Mouse (Mus musculus) embryonic facial prominence, embryonic 15.5 days (tissue): Measurements from ENCODE around the gene Ipo9. TPM values are rescaled to one million over a fixed set of nuclear protein-coding genes. Genes with fewer than 3 reads are reported as not detected.

Experiments used
- ATAC-seq: fragments of 200-750 bp; cut with Nextera tagmentation; 2 replicates; pipeline ENCODE4 v1.8.0; 2017; ENCODE audit warnings: low read depth, moderate TSS enrichment; ENCODE audit not compliant: insufficient number of reproducible peaks, low FRiP score, low TSS enrichment
- H3K27ac ChIP-seq: fragments of 300-500 bp; sonication (generic); replicated peaks from 2 replicates; pipeline ENCODE4 v1.5.1; 2015; ENCODE audit warnings: mild to moderate bottlenecking, inconsistent platforms
- H3K27me3 ChIP-seq: fragments of 300-500 bp; sonication (generic); 2 replicates; pipeline ENCODE4 v1.6.1; 2015; ENCODE audit warnings: inconsistent platforms
- H3K36me3 ChIP-seq: fragments of 300-500 bp; sonication (generic); 2 replicates; pipeline ENCODE4 v1.6.1; 2015; ENCODE audit warnings: mild to moderate bottlenecking, inconsistent platforms
- H3K4me1 ChIP-seq: fragments of 300-500 bp; sonication (generic); 2 replicates; pipeline ENCODE4 v1.6.1; 2015; ENCODE audit warnings: inconsistent platforms
- H3K4me2 ChIP-seq: fragments of 300-500 bp; sonication (generic); replicated peaks from 2 replicates; pipeline ENCODE4 v1.6.1; 2015; ENCODE audit warnings: mild to moderate bottlenecking, inconsistent platforms
- H3K4me3 ChIP-seq: fragments of 300-500 bp; sonication (generic); replicated peaks from 2 replicates; pipeline ENCODE4 v1.5.1; 2015; ENCODE audit warnings: mild to moderate bottlenecking, inconsistent platforms
- H3K9ac ChIP-seq: fragments of 300-500 bp; sonication (generic); 2 replicates; pipeline ENCODE4 v1.6.1; 2015; ENCODE audit warnings: inconsistent platforms
- H3K9me3 ChIP-seq: fragments of 300-500 bp; sonication (generic); replicated peaks from 2 replicates; pipeline ENCODE4 v1.6.1; 2016; ENCODE audit warnings: inconsistent platforms
- WGBS: fragments of 180-500 bp; shearing (Covaris S2); methylation state at CpG from one replicate; pipeline ENCODE4 v1.1.7; 2015; 5-methylcytosine and 5-hydroxymethylcytosine counted together
- polyA plus RNA-seq: library from polyadenylated mRNA; unstranded; fragments of >200 nt; fragmentation: Nextera tagmentation; extraction: Ambion mirVana; gene quantifications from 2 replicates; pipeline ENCODE4 v1.2.1, GENCODE M21; 2015

Gene Ipo9
- 101 and 105 TPM in 2 replicates for polyA plus RNA-seq

DNA sequence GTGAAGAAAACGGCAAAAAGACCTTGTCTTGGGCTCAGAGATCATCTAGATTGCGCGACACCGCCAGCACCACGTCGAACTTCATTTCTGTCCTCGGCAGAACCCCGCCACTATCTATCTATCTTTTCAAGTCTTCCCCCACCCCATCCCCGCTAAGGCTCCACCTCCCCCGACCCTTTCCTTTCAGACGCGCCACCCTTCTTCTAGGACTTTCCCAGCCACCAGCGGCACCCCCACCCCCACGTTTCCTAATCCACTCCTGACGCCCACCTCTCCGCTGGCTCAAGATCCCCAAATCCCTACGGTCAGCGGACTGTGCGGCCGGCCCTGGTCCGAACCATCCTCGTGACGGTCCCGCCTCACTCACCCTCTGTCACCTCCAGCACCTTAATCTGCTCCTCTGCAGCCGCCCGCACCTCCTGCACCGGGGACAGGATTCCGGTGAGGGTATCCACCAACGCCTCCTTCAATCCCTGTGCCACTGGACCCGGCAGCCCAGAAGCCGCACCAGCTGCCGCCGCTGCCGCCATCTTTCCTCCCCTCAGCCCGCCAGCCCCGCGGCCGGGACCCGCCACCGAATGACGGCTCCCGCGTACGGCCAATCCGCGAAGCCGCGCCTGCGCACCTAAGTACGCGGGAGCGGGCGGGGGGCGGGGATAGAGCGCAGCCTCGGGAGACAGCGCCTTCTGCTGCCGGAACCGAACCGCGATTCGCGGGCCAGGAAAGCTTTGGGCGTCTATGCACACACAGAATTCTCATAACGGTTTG lies at the start of gene Ipo9:
Gene Ipo9 (minus strand): TSS at position 599 of the 768 bp plus-strand sequence.
- Histone ChIP-seq H3K27me3 (no peaks in the 10 kb centered on the region), H3K9me3 (no peaks in the 10 kb centered on the region), H3K4me3 (peak within 1 kb of the TSS; percentile 95), H3K4me1 (peaks cover 25% of the 10 kb centered on the region), H3K27ac (peak within 1 kb of the TSS; percentile 90), H3K9ac (peak within 1 kb of the TSS; percentile 85), H3K36me3 (peaks cover 15% of the 10 kb centered on the region), H3K4me2 (peak within 1 kb of the TSS; percentile 69)
- under 1% methylated on average over 65 of the region's 65 CpGs for WGBS
- peak; percentile 95 for ATAC-seq

DNA sequence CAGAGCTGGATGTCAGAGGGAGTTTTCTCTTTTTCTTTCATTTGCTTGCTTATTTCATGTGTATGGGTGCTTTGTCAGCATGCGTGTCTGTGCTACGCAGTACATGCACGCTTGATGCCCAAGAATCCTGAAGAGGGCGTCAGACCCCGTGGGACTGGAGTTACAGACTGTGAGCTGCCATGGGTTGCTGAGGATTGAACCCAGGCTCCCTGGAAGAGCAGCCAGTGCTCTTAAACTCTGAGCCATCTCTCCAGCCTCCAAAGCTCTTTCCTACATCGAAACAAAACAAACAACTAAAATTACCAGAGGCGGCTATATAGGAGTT lies 45.2 kb upstream of the Ipo9 start:
- ATAC-seq = no peak
- Histone ChIP-seq H3K4me1 (peaks cover 6% of the 10 kb centered on the region; the same call in 1 of the 2 replicates), H3K36me3 (peaks cover 5% of the 10 kb centered on the region), H3K4me2 (no peak overlapping the region), H3K9ac (no peak overlapping the region), H3K27me3 (no peaks in the 10 kb centered on the region), H3K27ac (no peak overlapping the region), H3K9me3 (no peaks in the 10 kb centered on the region), H3K4me3 (no peak overlapping the region)
- WGBS = 69% methylated on average over 7 of the region's 7 CpGs

DNA sequence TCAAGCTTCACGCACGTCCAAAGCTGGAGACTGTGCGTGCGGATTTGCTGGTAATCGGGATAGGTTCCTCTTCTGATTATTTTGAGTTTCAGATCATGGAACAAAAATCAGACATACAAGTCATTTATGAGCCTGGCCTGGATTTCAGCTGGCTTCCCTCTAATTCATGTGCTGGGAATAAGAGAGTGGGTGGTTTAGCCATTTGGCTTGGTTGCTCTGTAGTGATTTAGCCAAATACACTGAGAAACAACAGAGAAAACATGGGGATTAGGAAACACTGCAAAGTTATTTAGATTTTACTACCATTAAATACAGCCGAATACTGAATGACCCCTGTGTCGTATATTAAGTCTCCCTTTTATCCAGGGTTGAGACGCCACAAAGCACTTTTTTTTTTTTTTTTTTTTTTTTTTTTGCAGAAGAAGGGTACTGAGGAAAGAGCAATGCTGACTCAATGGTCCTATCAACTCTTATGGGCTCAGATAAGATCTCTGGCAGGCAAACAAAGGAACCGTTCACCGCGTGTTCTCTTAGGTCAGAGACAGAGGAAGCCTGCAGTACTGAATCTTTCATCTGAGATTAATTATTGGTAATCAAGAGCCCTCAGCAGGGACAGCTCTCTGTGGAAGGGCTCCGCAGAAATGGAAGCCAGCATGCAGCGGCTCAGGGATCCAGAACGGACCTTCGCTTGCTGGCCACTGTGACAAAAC lies 44.7 kb upstream of the Ipo9 start:
- no peak overlapping the region for H3K27ac ChIP-seq
- 48% methylated on average over 15 of the region's 15 CpGs for WGBS

DNA sequence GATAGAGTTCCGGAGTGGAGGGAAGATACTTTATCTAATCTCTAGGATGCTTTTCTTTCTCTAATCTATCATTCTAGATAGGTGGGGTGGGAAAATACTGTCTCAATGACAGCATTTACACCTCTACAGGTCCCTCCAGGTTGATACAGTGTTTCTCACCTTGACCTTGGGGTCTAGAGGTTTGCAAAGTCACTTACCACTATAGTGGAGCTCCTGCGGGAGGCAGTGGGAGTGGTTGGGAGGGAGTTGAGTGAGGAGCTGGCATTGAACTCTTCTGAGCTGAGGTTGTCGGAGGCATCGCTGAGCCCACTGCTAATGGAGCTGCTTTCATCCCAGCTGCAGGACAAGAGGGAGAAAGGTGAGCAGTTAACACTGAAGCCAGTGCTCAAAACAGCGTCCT lies 42.2 kb upstream of the Ipo9 start:
- peaks cover 29% of the 10 kb centered on the region for H3K36me3 ChIP-seq
- H3K4me2 ChIP-seq = no peak overlapping the region
- peaks cover 6% of the 10 kb centered on the region; the same call in 1 of the 2 replicates for H3K4me1 ChIP-seq
- H3K27ac ChIP-seq = no peak overlapping the region
- H3K27me3 ChIP-seq = no peaks in the 10 kb centered on the region
- no peak overlapping the region for H3K4me3 ChIP-seq
- no peak overlapping the region for H3K9ac ChIP-seq
- no peak for ATAC-seq
- H3K9me3 ChIP-seq = no peaks in the 10 kb centered on the region
- 64% methylated on average over 5 of the region's 5 CpGs for WGBS

More for the DNA sequence above, 44.7 kb upstream of the Ipo9 start:
- Histone ChIP-seq H3K4me2 (no peak overlapping the region), H3K9ac (no peak overlapping the region), H3K27me3 (no peaks in the 10 kb centered on the region), H3K4me1 (peaks cover 6% of the 10 kb centered on the region; the same call in 1 of the 2 replicates), H3K9me3 (no peaks in the 10 kb centered on the region), H3K4me3 (no peak overlapping the region), H3K36me3 (peaks cover 10% of the 10 kb centered on the region)
- no peak for ATAC-seq

DNA sequence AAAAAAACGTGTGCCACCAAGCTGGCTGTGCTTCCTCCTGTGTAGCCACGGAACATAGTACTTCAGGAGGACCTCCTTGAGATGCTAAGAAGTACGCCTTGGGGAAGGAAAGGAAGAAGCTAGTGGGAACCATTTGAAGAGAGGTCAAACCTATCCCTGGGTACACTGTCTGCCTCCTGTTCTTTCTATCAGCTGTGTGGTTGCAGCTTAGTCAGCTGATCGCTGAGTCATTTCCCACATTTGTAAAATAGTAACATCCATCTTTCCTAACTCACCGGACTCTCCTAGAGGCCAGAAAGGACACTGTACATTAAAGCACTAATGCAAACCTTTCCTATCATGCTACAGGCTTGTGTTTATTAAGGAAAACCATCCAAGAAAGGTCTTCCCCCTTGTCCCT lies 41.4 kb upstream of the Ipo9 start:
- ATAC-seq = no peak
- H3K27me3 ChIP-seq = no peaks in the 10 kb centered on the region
- H3K4me3 ChIP-seq = no peak overlapping the region
- WGBS = 67% methylated on average over 5 of the region's 5 CpGs
- peaks cover 37% of the 10 kb centered on the region for H3K36me3 ChIP-seq
- H3K4me2 ChIP-seq = no peak overlapping the region
- H3K9me3 ChIP-seq = no peaks in the 10 kb centered on the region
- no peak overlapping the region for H3K9ac ChIP-seq
- no peak overlapping the region for H3K27ac ChIP-seq
- peaks cover 6% of the 10 kb centered on the region; the same call in 1 of the 2 replicates for H3K4me1 ChIP-seq

DNA sequence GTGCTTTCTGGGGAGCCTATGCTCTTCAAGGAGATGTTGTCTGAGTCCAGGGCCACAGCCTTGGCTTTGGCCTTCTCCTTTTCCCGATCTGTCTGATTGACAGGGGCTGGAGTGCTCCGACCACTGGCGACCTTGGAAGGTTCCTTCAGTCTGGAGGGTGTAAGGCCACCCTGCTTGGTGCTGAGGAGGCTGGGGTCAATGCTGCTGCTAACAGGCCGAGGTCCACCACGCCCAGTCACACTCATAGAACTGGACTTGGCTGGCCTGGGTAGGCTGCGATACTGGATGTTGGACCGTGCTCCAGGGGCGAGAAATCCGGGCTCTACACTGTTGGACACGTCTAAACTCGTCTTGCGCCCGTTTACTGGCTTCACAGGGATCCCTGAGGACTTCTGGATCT lies 40.2 kb upstream of the Ipo9 start:
- no peak for ATAC-seq
- 83% methylated on average over 13 of the region's 13 CpGs for WGBS
- Histone ChIP-seq H3K36me3 (peaks cover 39% of the 10 kb centered on the region), H3K27me3 (no peaks in the 10 kb centered on the region), H3K27ac (no peak overlapping the region), H3K9ac (no peak overlapping the region), H3K4me2 (no peak overlapping the region), H3K4me3 (no peak overlapping the region), H3K9me3 (no peaks in the 10 kb centered on the region), H3K4me1 (peaks cover 4% of the 10 kb centered on the region; the same call in 1 of the 2 replicates)

DNA sequence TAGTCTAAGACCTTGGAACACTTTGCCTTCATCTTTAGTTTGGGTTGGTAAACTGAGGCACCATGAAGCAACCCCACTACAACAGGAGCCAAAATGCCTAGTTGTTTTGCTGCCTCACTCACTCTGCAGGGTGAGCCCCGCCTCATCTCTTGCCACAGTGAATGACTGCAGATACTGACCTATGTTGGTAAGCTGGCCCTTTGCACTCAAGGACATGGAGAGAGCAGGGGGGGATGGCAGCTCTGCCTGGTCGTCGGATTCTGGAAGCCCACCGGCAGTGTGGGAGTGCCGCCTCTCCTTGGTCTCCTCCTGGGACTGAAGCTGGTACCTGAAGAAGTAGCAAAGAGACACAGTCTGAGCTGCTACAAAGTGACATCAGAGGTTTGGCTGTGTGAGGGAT lies 37.2 kb upstream of the Ipo9 start:
- 88% methylated on average over 5 of the region's 5 CpGs for WGBS
- Histone ChIP-seq H3K36me3 (peaks cover 51% of the 10 kb centered on the region), H3K27ac (no peak overlapping the region), H3K9ac (no peak overlapping the region), H3K4me2 (no peak overlapping the region), H3K4me3 (no peak overlapping the region), H3K4me1 (peaks cover 6% of the 10 kb centered on the region; the same call in 1 of the 2 replicates), H3K27me3 (no peaks in the 10 kb centered on the region), H3K9me3 (no peaks in the 10 kb centered on the region)
- ATAC-seq = no peak

DNA sequence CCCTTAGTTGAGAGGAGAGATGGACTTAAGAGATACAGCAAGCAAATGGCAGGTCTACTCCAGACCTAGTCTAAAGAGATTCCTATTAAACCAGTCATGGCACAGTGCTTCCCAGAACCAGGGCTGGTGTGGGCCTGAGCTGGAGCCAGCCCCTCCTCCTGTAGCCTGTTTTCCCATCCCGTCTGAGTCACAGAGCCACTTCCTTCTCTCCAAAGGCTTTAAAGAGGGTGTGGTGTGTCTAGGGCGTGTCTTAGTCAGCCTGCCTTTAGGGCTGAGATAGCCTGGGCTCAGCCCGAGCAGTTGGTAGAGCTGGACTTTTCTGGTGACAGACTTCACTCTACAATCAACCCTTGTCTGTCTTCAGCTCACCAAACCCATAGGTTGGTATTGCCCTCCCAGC lies 36.6 kb upstream of the Ipo9 start:
- 58% methylated on average over 3 of the region's 3 CpGs for WGBS
- Histone ChIP-seq H3K27ac (no peak overlapping the region), H3K9me3 (no peaks in the 10 kb centered on the region), H3K27me3 (no peaks in the 10 kb centered on the region), H3K36me3 (peaks cover 51% of the 10 kb centered on the region), H3K4me1 (peaks cover 6% of the 10 kb centered on the region; the same call in 1 of the 2 replicates), H3K9ac (no peak overlapping the region), H3K4me3 (no peak overlapping the region), H3K4me2 (no peak overlapping the region)
- ATAC-seq = no peak

DNA sequence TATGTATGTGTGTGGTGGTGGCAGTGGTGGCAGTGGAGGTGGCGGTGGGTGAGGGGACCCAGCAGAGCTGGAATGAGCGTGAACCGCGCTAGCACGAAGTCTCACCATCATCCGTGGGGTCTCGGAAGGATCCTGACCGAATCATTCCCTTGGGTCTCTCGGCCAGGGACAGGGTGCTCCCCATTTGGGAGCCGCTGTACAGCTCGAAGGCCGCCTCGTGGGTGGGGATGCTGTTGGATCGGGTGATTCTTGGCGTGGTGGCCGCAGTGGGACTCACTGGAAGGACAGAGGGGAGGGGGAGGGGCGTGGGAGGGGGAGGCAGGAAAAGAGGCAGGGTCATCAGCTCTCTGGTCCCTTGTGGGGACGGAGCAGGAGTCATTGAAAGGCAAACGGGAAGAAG lies 35.4 kb upstream of the Ipo9 start:
- H3K27ac ChIP-seq = no peak overlapping the region
- ATAC-seq = no peak
- H3K36me3 ChIP-seq = peaks cover 48% of the 10 kb centered on the region
- H3K4me3 ChIP-seq = no peak overlapping the region
- no peak overlapping the region for H3K9ac ChIP-seq
- 89% methylated on average over 19 of the region's 19 CpGs for WGBS
- H3K4me1 ChIP-seq = peaks cover 6% of the 10 kb centered on the region; the same call in 1 of the 2 replicates
- H3K27me3 ChIP-seq = no peaks in the 10 kb centered on the region
- no peaks in the 10 kb centered on the region for H3K9me3 ChIP-seq
- no peak overlapping the region for H3K4me2 ChIP-seq

DNA sequence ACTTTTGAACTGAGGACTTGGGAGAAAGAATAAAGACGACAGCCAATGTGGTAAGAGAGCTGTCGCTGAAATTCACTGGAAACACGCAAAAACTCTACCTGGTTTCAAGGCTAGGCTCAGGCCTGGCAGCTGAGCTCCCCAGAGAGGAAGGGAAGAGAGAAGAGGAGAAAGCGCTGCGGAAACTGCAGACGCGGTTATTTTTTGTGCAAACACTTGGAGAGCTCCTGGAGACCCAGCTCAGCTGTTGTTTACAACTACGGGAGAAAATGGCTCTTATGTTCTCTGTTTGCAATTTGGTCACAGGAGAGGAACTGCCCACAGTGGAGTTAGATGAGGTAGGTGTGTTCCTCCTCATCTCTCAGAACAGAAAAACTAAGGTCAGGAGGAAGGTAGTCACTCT lies 32.4 kb upstream of the Ipo9 start:
- peaks cover 6% of the 10 kb centered on the region; the same call in 1 of the 2 replicates for H3K4me1 ChIP-seq
- H3K4me2 ChIP-seq = no peak overlapping the region
- H3K9ac ChIP-seq = no peak overlapping the region
- peaks cover 49% of the 10 kb centered on the region for H3K36me3 ChIP-seq
- no peaks in the 10 kb centered on the region for H3K9me3 ChIP-seq
- no peaks in the 10 kb centered on the region for H3K27me3 ChIP-seq
- no peak for ATAC-seq
- H3K27ac ChIP-seq = 0 out of 2 replicates have a peak overlapping the region, but pooled peaks have one; percentile 22
- WGBS = 64% methylated on average over 8 of the region's 8 CpGs
- H3K4me3 ChIP-seq = no peak overlapping the region

DNA sequence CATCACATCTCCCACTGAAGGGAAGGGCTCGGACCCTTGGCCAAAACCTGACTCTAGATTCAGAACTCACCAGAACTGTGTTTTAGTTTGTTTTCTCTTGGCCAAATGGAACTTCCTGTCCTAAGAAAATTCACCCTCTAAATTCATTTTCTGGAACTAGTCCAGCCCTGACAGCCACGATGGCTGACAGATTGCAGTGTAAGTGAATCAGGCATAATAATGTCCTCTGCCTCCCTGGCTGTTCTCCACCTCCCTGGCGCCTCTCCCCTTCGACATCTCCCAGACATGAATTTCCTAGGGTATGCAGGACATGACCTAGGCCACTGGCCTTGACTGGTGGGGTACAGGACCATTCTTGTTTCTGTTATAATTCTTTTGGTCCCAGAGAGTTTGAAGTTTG lies 32.0 kb upstream of the Ipo9 start:
- 62% methylated on average over 4 of the region's 4 CpGs for WGBS
- Histone ChIP-seq H3K9ac (no peak overlapping the region), H3K9me3 (no peaks in the 10 kb centered on the region), H3K27ac (0 out of 2 replicates have a peak overlapping the region, but pooled peaks have one; percentile 22), H3K36me3 (peaks cover 45% of the 10 kb centered on the region), H3K4me2 (no peak overlapping the region), H3K4me3 (no peak overlapping the region), H3K4me1 (peaks cover 6% of the 10 kb centered on the region; the same call in 1 of the 2 replicates), H3K27me3 (no peaks in the 10 kb centered on the region)
- no peak for ATAC-seq
